Mouse (Mus musculus) effector memory CD4-positive, alpha-beta T cell, adult 7 months (primary cell): Measurements from ENCODE around the gene Plk2. TPM values are rescaled to one million over a fixed set of nuclear protein-coding genes. Genes with fewer than 3 reads are reported as not detected.

Experiments
- polyA plus RNA-seq: library from polyadenylated mRNA; unstranded; fragments of 100-300 nt; shearing (Covaris generic); gene quantifications from one replicate; pipeline ENCODE4 v1.2.1, GENCODE M21; 2017

The Plk2 gene
- polyA plus RNA-seq, result 11.8 TPM

GRCm38 (mm10) chr13:110394291-110395178, at the start of gene Plk2:
TSS of gene Plk2 (plus strand) at chr13:110395046.

DNA sequence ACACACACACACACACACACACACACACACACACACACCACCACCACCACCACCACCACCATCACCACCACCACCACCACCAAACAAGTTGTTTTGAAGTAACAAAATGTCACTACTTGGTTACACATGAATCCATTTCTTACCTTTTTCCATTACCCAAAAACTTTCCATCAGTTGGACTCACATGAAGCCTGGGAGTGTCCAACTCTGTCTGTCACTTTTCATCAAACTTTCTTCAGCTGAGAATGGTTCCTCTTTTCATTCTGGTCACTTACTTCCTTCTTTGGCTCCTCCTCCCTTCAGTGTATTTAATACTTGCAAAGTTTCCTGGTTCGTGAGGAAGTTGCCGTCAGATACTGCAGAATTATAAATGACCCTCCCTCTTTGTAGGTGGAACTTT, 37.9 kb upstream of the Plk2 start, which contains the start of gene Gapt:
Gene Gapt, minus strand, starts transcription at position 259 of the 400 bp plus-strand sequence.

Other genes with a start within 250 kb of the Plk2 start
- 0.78 TPM for gene Rab3c, start 114.0 kb upstream of the Plk2 start, polyA plus RNA-seq
- not detected for gene Gapt, start 37.8 kb upstream of the Plk2 start, polyA plus RNA-seq